Mouse (Mus musculus) MEL (cell line): ENCODE data around the gene Rnf145. TPM values are rescaled to one million over a fixed set of nuclear protein-coding genes. Genes with fewer than 3 reads are reported as not detected.

Source experiments
- DNase-seq: peaks from one replicate; pipeline ENCODE4 v3.0.0; 2011; ENCODE audit warnings: low read depth, low spot score
- H3K27ac ChIP-seq: 2 replicates; pipeline ENCODE4 v1.5.1; 2012; ENCODE audit warnings: low read depth, mild to moderate bottlenecking, control low read depth, low read length, moderate library complexity; ENCODE audit not compliant: control insufficient read depth
- H3K27me3 ChIP-seq, 2 experiments: fragments of 150-350 bp in 1 of 2; sonication (generic) in 1 of 2; 2 replicates each; pipeline ENCODE4 v1.6.1; 2012; ENCODE audit warnings: low read length in 2 of 2, mild to moderate bottlenecking in 2 of 2, improper control_type of control experiment in 1 of 2, moderate library complexity in 1 of 2; ENCODE audit not compliant: insufficient read depth in 2 of 2, control insufficient read depth in 1 of 2
- H3K36me3 ChIP-seq, 2 experiments: 2 replicates each; pipeline ENCODE4 v1.6.1; 2012 to 2014; ENCODE audit warnings: low read length in 2 of 2, improper control_type of control experiment in 1 of 2, inconsistent platforms in 1 of 2, mild to moderate bottlenecking in 1 of 2; ENCODE audit not compliant: insufficient read depth in 2 of 2, control insufficient read depth in 1 of 2
- H3K4me1 ChIP-seq, 2 experiments: fragments of 150-350 bp in 1 of 2; sonication (generic) in 1 of 2; 2 replicates each; pipeline ENCODE4 v1.6.1; 2012; ENCODE audit warnings: low read length in 2 of 2, improper control_type of control experiment in 1 of 2, mild to moderate bottlenecking in 1 of 2; ENCODE audit not compliant: insufficient read depth in 2 of 2, control insufficient read depth in 1 of 2
- H3K4me3 ChIP-seq, 2 experiments: fragments of 150-350 bp in 1 of 2; sonication (generic) in 1 of 2; 2 replicates each; pipeline ENCODE4 v1.5.1; 2012; ENCODE audit warnings: low read depth in 2 of 2, low read length in 2 of 2, mild to moderate bottlenecking in 2 of 2, moderate library complexity in 2 of 2, control low read depth in 1 of 2, improper control_type of control experiment in 1 of 2; ENCODE audit not compliant: control insufficient read depth in 1 of 2, insufficient read depth in 1 of 2
- H3K79me2 ChIP-seq: 2 replicates; pipeline ENCODE4 v1.6.1; 2012; ENCODE audit warnings: mild to moderate bottlenecking, low read length, moderate library complexity; ENCODE audit not compliant: control insufficient read depth, poor library complexity, insufficient read depth
- H3K9ac ChIP-seq: 2 replicates; pipeline ENCODE4 v1.6.1; 2012; ENCODE audit warnings: low read depth, mild to moderate bottlenecking, control low read depth, low read length, moderate library complexity; ENCODE audit not compliant: control insufficient read depth, poor library complexity, severe bottlenecking
- H3K9me3 ChIP-seq: fragments of 150-350 bp; sonication (generic); replicated peaks from 2 replicates; pipeline ENCODE4 v1.6.1; 2012; ENCODE audit warnings: mild to moderate bottlenecking, low read length, improper control_type of control experiment, moderate library complexity; ENCODE audit not compliant: insufficient read depth
- BHLHE40 ChIP-seq: IDR thresholded peaks from 2 replicates; pipeline ENCODE4 v1.6.1; 2012; ENCODE audit warnings: low read depth, mild to moderate bottlenecking, inconsistent platforms, low read length, improper control_type of control experiment, borderline replicate concordance
- CHD1 ChIP-seq: IDR thresholded peaks from 2 replicates; pipeline ENCODE4 v1.6.1; 2012; ENCODE audit warnings: low read depth, mild to moderate bottlenecking, inconsistent platforms, low read length, improper control_type of control experiment
- E2F4 ChIP-seq: IDR thresholded peaks from 2 replicates; pipeline ENCODE4 v1.6.1; 2011; ENCODE audit warnings: low read depth, low read length, improper control_type of control experiment, borderline replicate concordance
- ELF1 ChIP-seq: IDR thresholded peaks from 2 replicates; pipeline ENCODE4 v1.6.1; 2014; ENCODE audit warnings: low read depth, mild to moderate bottlenecking, inconsistent platforms, low read length, improper control_type of control experiment, moderate library complexity
- EP300 ChIP-seq, 2 experiments: IDR thresholded peaks; 2 replicates each; pipeline ENCODE4 v1.6.1; 2011; ENCODE audit warnings: improper control_type of control experiment in 2 of 2, low read length in 2 of 2, low read depth in 1 of 2, mild to moderate bottlenecking in 1 of 2
- ETS1 ChIP-seq: IDR thresholded peaks from 2 replicates; pipeline ENCODE4 v1.6.1; 2012; ENCODE audit warnings: low read depth, mild to moderate bottlenecking, inconsistent platforms, low read length, improper control_type of control experiment, moderate library complexity
- GABPA ChIP-seq: IDR thresholded peaks from 2 replicates; pipeline ENCODE4 v1.6.1; 2012; ENCODE audit warnings: low read depth, mild to moderate bottlenecking, inconsistent platforms, low read length, improper control_type of control experiment, moderate library complexity
- GATA1 ChIP-seq: IDR thresholded peaks from 2 replicates; pipeline ENCODE4 v1.6.1; 2011; ENCODE audit warnings: low read depth, low read length, improper control_type of control experiment
- JUND ChIP-seq: IDR thresholded peaks from 2 replicates; pipeline ENCODE4 v1.6.1; 2011; ENCODE audit warnings: low read depth, mild to moderate bottlenecking, improper control_type of control experiment, low read length
- KAT2A ChIP-seq: conservative IDR thresholded peaks from 2 replicates; pipeline ENCODE4 v1.6.1; 2012; ENCODE audit warnings: low read depth, low read length, improper control_type of control experiment, inconsistent platforms
- MAFK ChIP-seq: IDR thresholded peaks from 2 replicates; pipeline ENCODE4 v1.6.1; 2011; ENCODE audit warnings: low read depth, mild to moderate bottlenecking, low read length, improper control_type of control experiment, borderline replicate concordance
- MAX ChIP-seq: IDR thresholded peaks from 2 replicates; pipeline ENCODE4 v1.6.1; 2011; ENCODE audit warnings: low read length, improper control_type of control experiment
- MAZ ChIP-seq: IDR thresholded peaks from 2 replicates; pipeline ENCODE4 v1.6.1; 2012; ENCODE audit warnings: low read depth, mild to moderate bottlenecking, inconsistent platforms, low read length, improper control_type of control experiment
- MEF2A ChIP-seq: IDR thresholded peaks from 2 replicates; pipeline ENCODE4 v1.6.1; 2014; ENCODE audit warnings: low read depth, mild to moderate bottlenecking, inconsistent platforms, low read length, improper control_type of control experiment; ENCODE audit not compliant: poor library complexity, insufficient replicate concordance, severe bottlenecking; ENCODE audit errors: extremely low read depth
- MXI1 ChIP-seq: IDR thresholded peaks from 2 replicates; pipeline ENCODE4 v1.6.1; 2011; ENCODE audit warnings: mild to moderate bottlenecking, low read depth, low read length, improper control_type of control experiment
- MYC ChIP-seq: IDR thresholded peaks from 2 replicates; pipeline ENCODE4 v1.6.1; 2011; ENCODE audit warnings: low read depth, mild to moderate bottlenecking, low read length, improper control_type of control experiment, moderate library complexity
- POLR2A ChIP-seq, 2 experiments: IDR thresholded peaks; 2 replicates each; pipeline ENCODE4 v1.6.1; 2011 to 2012; ENCODE audit warnings: low read length in 2 of 2, mild to moderate bottlenecking in 2 of 2, control low read depth in 1 of 2, improper control_type of control experiment in 1 of 2, low read depth in 1 of 2, moderate library complexity in 1 of 2; ENCODE audit not compliant: control insufficient read depth in 1 of 2, insufficient read depth in 1 of 2, poor library complexity in 1 of 2
- RCOR1 ChIP-seq: IDR thresholded peaks from 2 replicates; pipeline ENCODE4 v1.6.1; 2012; ENCODE audit warnings: low read depth, mild to moderate bottlenecking, inconsistent platforms, low read length, improper control_type of control experiment
- TCF12 ChIP-seq: IDR thresholded peaks from 2 replicates; pipeline ENCODE4 v1.6.1; 2014; ENCODE audit warnings: low read depth, mild to moderate bottlenecking, inconsistent platforms, low read length, improper control_type of control experiment, moderate library complexity
- UBTF ChIP-seq: IDR thresholded peaks from 2 replicates; pipeline ENCODE4 v1.6.1; 2012; ENCODE audit warnings: low read depth, mild to moderate bottlenecking, inconsistent platforms, low read length, improper control_type of control experiment, moderate library complexity, borderline replicate concordance; ENCODE audit not compliant: insufficient read depth
- ZC3H11A ChIP-seq: IDR thresholded peaks from 2 replicates; pipeline ENCODE4 v1.6.1; 2012; ENCODE audit warnings: low read depth, mild to moderate bottlenecking, inconsistent platforms, low read length, improper control_type of control experiment
- polyA plus RNA-seq, 2 experiments: library from polyadenylated mRNA; stranded (reverse) in 1 of 2; unstranded in 1 of 2; fragments of >175 nt in 1 of 2; fragments of >200 nt in 1 of 2; gene quantifications; 2 replicates each; pipeline versions ENCODE4 v1.2.1 to v1.2.4; 2012; ENCODE audit warnings: low replicate concordance in 2 of 2, low read depth in 1 of 2; ENCODE audit not compliant: insufficient read length in 2 of 2, insufficient read depth in 1 of 2, missing spikeins in 1 of 2
- total RNA-seq: library from RNA; depleted of rRNA; stranded (reverse); fragments of 300-350 nt; gene quantifications from 2 replicates; pipeline ENCODE4 v1.2.3, GENCODE M21; 2012

The Rnf145 gene
- total and polyA plus RNA-seq, 3 experiments = 73.5 to 94.1 TPM; not detected in 1

DNA sequence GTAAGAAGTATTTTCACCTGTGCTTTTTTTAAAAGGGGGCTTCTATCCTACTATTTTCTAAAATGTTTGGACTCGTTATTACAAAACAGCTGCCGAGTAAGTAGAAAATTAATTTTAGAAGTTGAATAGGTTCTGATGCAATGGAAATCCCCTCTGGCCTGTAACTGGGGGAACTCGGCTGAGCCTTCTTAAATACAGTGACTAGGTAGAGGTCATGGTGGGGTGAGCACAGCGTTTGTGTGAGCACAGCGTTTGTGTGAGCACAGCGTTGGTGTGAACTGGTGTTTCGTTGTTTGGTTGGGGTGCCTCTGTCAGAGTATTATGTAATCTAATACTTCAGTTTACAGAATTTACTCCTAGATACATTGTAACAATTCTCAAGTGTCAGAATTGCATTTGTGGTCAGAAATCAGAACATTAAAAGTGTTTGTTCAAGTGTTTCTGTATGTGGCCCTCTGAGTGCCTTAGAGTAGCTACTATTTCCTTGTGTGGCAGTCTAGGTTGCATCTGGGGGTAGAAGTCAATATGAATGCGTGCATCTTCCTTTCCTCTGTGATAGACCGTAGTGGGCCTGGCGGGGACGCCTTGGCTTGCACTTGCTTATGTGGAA is 8.0 kb downstream of the Rnf145 start:
- no peaks in the 10 kb centered on the region for H3K27me3 ChIP-seq
- DNase-seq = no peak
- H3K79me2 ChIP-seq = peaks cover 46% of the 10 kb centered on the region
- H3K9ac ChIP-seq = no peak overlapping the region
- H3K27ac ChIP-seq = no peak overlapping the region
- H3K36me3 ChIP-seq = peaks cover 42 to 59% of the 10 kb centered on the region in 2 experiments
- H3K9me3 ChIP-seq = no peaks in the 10 kb centered on the region
- peaks cover 21 to 29% of the 10 kb centered on the region in 2 experiments for H3K4me1 ChIP-seq
- no peak for TF ChIP-seq RCOR1
- no peak for TF ChIP-seq CHD1
- TF ChIP-seq GATA1 = no peak
- TF ChIP-seq ELF1 = no peak
- TF ChIP-seq EP300 (IDR thresholded peaks at IDR 0.05; ENCODE audit: low read depth in 1 of 2, low read length in 2 of 2) = no peak
- TF ChIP-seq TCF12 = no peak
- TF ChIP-seq UBTF = no peak
- TF ChIP-seq GABPA = no peak
- TF ChIP-seq ETS1 = no peak
- TF ChIP-seq MAFK = no peak
- TF ChIP-seq JUND = no peak
- TF ChIP-seq KAT2A = no peak
- TF ChIP-seq MEF2A = no peak
- TF ChIP-seq MAX = no peak
- TF ChIP-seq MXI1 = no peak
- TF ChIP-seq, all 39 proteins: peak for 0
- no peak overlapping the region for H3K4me3 ChIP-seq

DNA sequence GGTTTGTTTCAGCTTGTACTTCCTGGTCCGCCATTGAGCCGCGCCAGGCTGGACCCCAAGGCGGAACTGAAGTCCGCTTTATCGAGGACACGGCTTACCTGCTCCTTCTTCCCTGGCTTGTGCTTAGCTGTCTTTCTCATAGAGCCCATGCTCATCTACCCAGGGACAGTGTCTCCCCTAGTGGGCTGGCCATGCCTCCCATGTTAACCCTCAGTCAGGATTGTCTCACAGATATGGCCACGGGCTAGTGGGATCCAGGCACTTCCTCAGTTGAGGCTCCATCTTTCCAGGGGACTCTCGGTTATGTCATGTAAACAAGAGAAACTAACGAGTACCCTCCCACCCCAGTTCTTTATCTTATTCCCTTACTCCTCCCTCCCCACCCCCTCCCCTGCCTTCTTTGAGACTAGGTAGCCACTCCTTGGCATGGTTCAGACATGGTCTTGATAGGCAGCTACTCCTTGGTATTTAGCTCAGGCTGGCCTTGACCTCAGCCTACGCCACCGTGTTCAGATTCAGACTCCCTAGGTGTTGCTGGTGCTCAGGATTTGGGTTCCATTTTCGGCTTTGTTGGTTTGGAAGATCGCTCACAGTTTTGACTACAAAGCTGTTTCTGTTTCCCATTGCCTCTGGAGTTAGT is 9.9 kb downstream of the Rnf145 start:
- Histone ChIP-seq H3K4me1 (peaks cover 17 to 20% of the 10 kb centered on the region in 2 experiments), H3K27me3 (no peaks in the 10 kb centered on the region), H3K79me2 (peaks cover 32% of the 10 kb centered on the region), H3K36me3 (peaks cover 33 to 70% of the 10 kb centered on the region in 2 experiments), H3K9me3 (no peaks in the 10 kb centered on the region), H3K27ac (peak overlapping the region; percentile 87), H3K9ac (peak overlapping the region; percentile 32), H3K4me3 (peak overlapping the region; percentile 12 to 28; a peak in 2 of 4 replicates)
- no peak for DNase-seq
- TF ChIP-seq MAZ = peak; percentile 16; the same call in 1 of the 2 replicates
- 0 out of 2 replicates have a peak, but pooled peaks have one; percentile 4 for TF ChIP-seq MYC
- no peak for TF ChIP-seq BHLHE40
- peak; percentile 23; the same call in 1 of the 2 replicates for TF ChIP-seq ELF1
- no peak for TF ChIP-seq POLR2A (IDR thresholded peaks at IDR 0.05; ENCODE audit: control insufficient read depth in 1 of 2, insufficient read depth in 1 of 2, low read depth in 1 of 2, low read length in 2 of 2, poor library complexity in 1 of 2)
- TF ChIP-seq GATA1 = no peak; the same call in 1 of the 2 replicates
- TF ChIP-seq ZC3H11A = no peak
- TF ChIP-seq CHD1 = 0 out of 2 replicates have a peak, but pooled peaks have one; percentile 43
- no peak for TF ChIP-seq E2F4
